Mouse (Mus musculus): Measurements from ENCODE around the gene Scyl1. TPM values are rescaled to one million over a fixed set of nuclear protein-coding genes. Genes with fewer than 3 reads are reported as not detected.

Scyl1 gene
- polyA plus RNA-seq, 1 experiment: 52.5 TPM

DNA sequence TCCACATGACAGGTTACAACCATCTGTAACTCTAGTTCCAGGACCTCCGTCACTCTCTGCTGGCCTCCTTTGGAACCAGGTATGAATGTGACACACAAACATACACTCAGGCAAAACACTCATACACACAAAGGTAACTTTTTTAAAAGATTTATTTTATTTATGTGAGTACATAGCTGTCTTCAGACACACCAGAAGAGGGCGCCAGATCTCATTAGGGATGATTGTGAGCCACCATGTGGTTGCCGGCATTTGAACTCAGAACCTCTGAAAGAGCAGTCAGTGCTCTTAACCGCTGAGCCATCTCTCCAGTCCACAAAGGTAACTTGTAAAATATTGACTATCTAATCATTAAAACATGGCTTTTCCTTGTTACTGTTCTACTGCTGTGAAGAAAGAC is 20.1 kb upstream of the Scyl1 start:
- no peak for TF ChIP-seq POLR2A (IDR thresholded peaks at IDR 0.05; ENCODE audit: low read depth, low read length)
- TF ChIP-seq CTCF (IDR thresholded peaks at IDR 0.05; ENCODE audit: extremely low read depth, insufficient read length, insufficient replicate concordance, low read depth, low read length): 0 out of 2 replicates have a peak, but pooled peaks have one; percentile 7
- no peak overlapping the region for H3K27ac ChIP-seq (ENCODE audit: insufficient read depth, low read depth, low read length)
- peaks cover 10% of the 10 kb centered on the region for H3K36me3 ChIP-seq (ENCODE audit: control insufficient read depth, insufficient read depth, low read length)
- H3K4me1 ChIP-seq (ENCODE audit: control insufficient read depth, insufficient read depth, insufficient read length, low read length): no peaks in the 10 kb centered on the region; the same call in 1 of the 2 replicates
- 59% methylated on average over 4 of the region's 4 CpGs for WGBS
- no peak overlapping the region for H3K4me3 ChIP-seq (ENCODE audit: low read depth, low read length)
- H3K27me3 ChIP-seq (ENCODE audit: control insufficient read depth, insufficient read depth, low read length): no peaks in the 10 kb centered on the region

GRCm38 (mm10) chr19:5789066-5789465 is 17.8 kb upstream of the Scyl1 start:
- Histone ChIP-seq H3K4me1 (ENCODE audit: control insufficient read depth, insufficient read depth, insufficient read length, low read length) (no peaks in the 10 kb centered on the region), H3K27ac (ENCODE audit: insufficient read depth, low read depth, low read length) (no peak overlapping the region), H3K4me3 (ENCODE audit: low read depth, low read length) (no peak overlapping the region), H3K27me3 (ENCODE audit: control insufficient read depth, insufficient read depth, low read length) (no peaks in the 10 kb centered on the region), H3K36me3 (ENCODE audit: control insufficient read depth, insufficient read depth, low read length) (no peaks in the 10 kb centered on the region)
- 67% methylated on average over 5 of the region's 5 CpGs for WGBS
- no peak for TF ChIP-seq POLR2A (IDR thresholded peaks at IDR 0.05; ENCODE audit: low read depth, low read length)
- TF ChIP-seq CTCF (IDR thresholded peaks at IDR 0.05; ENCODE audit: extremely low read depth, insufficient read length, insufficient replicate concordance, low read depth, low read length): no peak

- WGBS: 89% methylated on average over 7 of the region's 7 CpGs
- no peak overlapping the region for H3K4me3 ChIP-seq (ENCODE audit: low read depth, low read length)
- H3K36me3 ChIP-seq (ENCODE audit: control insufficient read depth, insufficient read depth, low read length): no peaks in the 10 kb centered on the region
- TF ChIP-seq CTCF (IDR thresholded peaks at IDR 0.05; ENCODE audit: extremely low read depth, insufficient read length, insufficient replicate concordance, low read depth, low read length): no peak
- TF ChIP-seq POLR2A (IDR thresholded peaks at IDR 0.05; ENCODE audit: low read depth, low read length): no peak
- no peaks in the 10 kb centered on the region for H3K4me1 ChIP-seq (ENCODE audit: control insufficient read depth, insufficient read depth, insufficient read length, low read length)
- no peak overlapping the region for H3K27ac ChIP-seq (ENCODE audit: insufficient read depth, low read depth, low read length)
- no peaks in the 10 kb centered on the region for H3K27me3 ChIP-seq (ENCODE audit: control insufficient read depth, insufficient read depth, low read length)
Observed at GRCm38 (mm10) chr19:5788620-5789019, 17.4 kb upstream of the Scyl1 start.

- TF ChIP-seq CTCF (IDR thresholded peaks at IDR 0.05; ENCODE audit: extremely low read depth, insufficient read length, insufficient replicate concordance, low read depth, low read length) (no peak), POLR2A (IDR thresholded peaks at IDR 0.05; ENCODE audit: low read depth, low read length) (no peak)
- Histone ChIP-seq H3K27me3 (ENCODE audit: control insufficient read depth, insufficient read depth, low read length) (no peaks in the 10 kb centered on the region), H3K4me1 (ENCODE audit: control insufficient read depth, insufficient read depth, insufficient read length, low read length) (no peaks in the 10 kb centered on the region), H3K27ac (ENCODE audit: insufficient read depth, low read depth, low read length) (no peak overlapping the region), H3K36me3 (ENCODE audit: control insufficient read depth, insufficient read depth, low read length) (no peaks in the 10 kb centered on the region), H3K4me3 (ENCODE audit: low read depth, low read length) (no peak overlapping the region)
- WGBS: 92% methylated on average over 7 of the region's 7 CpGs
Observed at GRCm38 (mm10) chr19:5787920-5788319, 16.7 kb upstream of the Scyl1 start.

- Histone ChIP-seq H3K27ac (ENCODE audit: insufficient read depth, low read depth, low read length) (no peak overlapping the region), H3K27me3 (ENCODE audit: control insufficient read depth, insufficient read depth, low read length) (no peaks in the 10 kb centered on the region), H3K36me3 (ENCODE audit: control insufficient read depth, insufficient read depth, low read length) (no peaks in the 10 kb centered on the region), H3K4me1 (ENCODE audit: control insufficient read depth, insufficient read depth, insufficient read length, low read length) (no peaks in the 10 kb centered on the region), H3K4me3 (ENCODE audit: low read depth, low read length) (no peak overlapping the region)
- no peak for TF ChIP-seq POLR2A (IDR thresholded peaks at IDR 0.05; ENCODE audit: low read depth, low read length)
- peak; percentile 57; the same call in 1 of the 2 replicates for TF ChIP-seq CTCF (IDR thresholded peaks at IDR 0.05; ENCODE audit: extremely low read depth, insufficient read length, insufficient replicate concordance, low read depth, low read length)
- 43% methylated on average over 8 of the region's 8 CpGs for WGBS
Observed at GRCm38 (mm10) chr19:5787128-5787635, 16.0 kb upstream of the Scyl1 start.

DNA sequence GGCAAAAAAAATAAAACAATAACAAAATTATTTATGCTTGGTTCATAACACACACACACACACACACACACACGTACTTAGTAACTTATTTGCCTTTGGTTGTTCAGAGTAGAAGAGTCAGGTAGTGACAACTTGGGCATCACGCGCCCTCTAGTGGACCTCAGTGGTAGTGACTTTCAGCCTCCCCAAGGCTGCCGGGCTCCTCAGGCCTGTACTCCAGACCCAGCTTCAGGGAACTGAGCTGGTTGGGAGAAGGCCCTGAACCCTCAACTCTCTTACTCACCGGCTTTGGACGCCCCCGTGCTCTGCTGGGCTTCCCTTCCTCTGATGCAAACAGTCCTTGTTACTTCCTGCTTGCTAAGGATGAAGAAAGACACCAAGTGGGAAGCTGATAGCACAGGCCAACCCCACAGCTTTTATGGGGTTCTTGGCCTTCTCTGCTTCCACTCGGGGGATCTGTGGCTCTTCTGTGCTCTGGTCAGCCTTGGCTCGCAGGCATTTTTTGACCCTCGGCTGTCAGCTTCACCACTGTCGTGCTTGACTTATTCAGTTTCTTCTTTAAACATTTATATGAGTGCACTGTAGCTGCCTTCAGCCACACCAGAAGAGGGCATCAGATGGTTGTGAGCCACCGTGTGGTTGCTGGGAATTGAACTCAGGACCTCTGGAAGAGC is 15.4 kb upstream of the Scyl1 start:
- Histone ChIP-seq H3K36me3 (ENCODE audit: control insufficient read depth, insufficient read depth, low read length) (no peaks in the 10 kb centered on the region), H3K4me3 (ENCODE audit: low read depth, low read length) (no peak overlapping the region), H3K27me3 (ENCODE audit: control insufficient read depth, insufficient read depth, low read length) (no peaks in the 10 kb centered on the region), H3K4me1 (ENCODE audit: control insufficient read depth, insufficient read depth, insufficient read length, low read length) (no peaks in the 10 kb centered on the region), H3K27ac (ENCODE audit: insufficient read depth, low read depth, low read length) (no peak overlapping the region)
- WGBS: 11% methylated on average over 12 of the region's 12 CpGs
- peak; percentile 68; the same call in 1 of the 2 replicates for TF ChIP-seq CTCF (IDR thresholded peaks at IDR 0.05; ENCODE audit: extremely low read depth, insufficient read length, insufficient replicate concordance, low read depth, low read length)
- no peak for TF ChIP-seq POLR2A (IDR thresholded peaks at IDR 0.05; ENCODE audit: low read depth, low read length)

- Histone ChIP-seq H3K4me3 (ENCODE audit: low read depth, low read length) (no peak overlapping the region), H3K27me3 (ENCODE audit: control insufficient read depth, insufficient read depth, low read length) (no peaks in the 10 kb centered on the region), H3K36me3 (ENCODE audit: control insufficient read depth, insufficient read depth, low read length) (no peaks in the 10 kb centered on the region), H3K4me1 (ENCODE audit: control insufficient read depth, insufficient read depth, insufficient read length, low read length) (no peaks in the 10 kb centered on the region), H3K27ac (ENCODE audit: insufficient read depth, low read depth, low read length) (no peak overlapping the region)
- 0 out of 2 replicates have a peak, but pooled peaks have one; percentile 2 for TF ChIP-seq CTCF (IDR thresholded peaks at IDR 0.05; ENCODE audit: extremely low read depth, insufficient read length, insufficient replicate concordance, low read depth, low read length)
- TF ChIP-seq POLR2A (IDR thresholded peaks at IDR 0.05; ENCODE audit: low read depth, low read length): no peak
- 65% methylated on average over 10 of the region's 10 CpGs for WGBS
Observed at GRCm38 (mm10) chr19:5784958-5785577, 13.8 kb upstream of the Scyl1 start.

Measured in small intestine, adult 2 months (tissue).